Mouse (Mus musculus) adrenal gland, postnatal 25 days (tissue): ENCODE measurements at regions not wholly inside any gene's neighbourhood (a gene's known extent, or its start where the extent isn't known, plus 50 kb on each side); places are given as distances from the start of the nearest gene placed in this dataset.

ENCODE experiments used
- DNase-seq: peaks from one replicate; pipeline ENCODE4 v3.0.0; 2021; ENCODE audit warnings: mixed read lengths

- DNase-seq = no peak
Measured at GRCm38 (mm10) chr4:125765171-125765570, 259.2 kb upstream of the Csf3r start.

- DNase-seq = peak; percentile 26
Measured at GRCm38 (mm10) chr4:125777126-125777525, 247.2 kb upstream of the Csf3r start.

- DNase-seq = no peak
Measured at GRCm38 (mm10) chr4:125780113-125780512, 244.2 kb upstream of the Csf3r start.

- no peak for DNase-seq
Measured at GRCm38 (mm10) chr4:125780921-125781487, 243.3 kb upstream of the Csf3r start.

- no peak for DNase-seq
Measured at GRCm38 (mm10) chr4:125782346-125782745, 242.0 kb upstream of the Csf3r start.

- DNase-seq = no peak
Measured at GRCm38 (mm10) chr4:125786083-125786482, 238.3 kb upstream of the Csf3r start.

GRCm38 (mm10) chr4:125794679-125795078, 229.7 kb upstream of the Csf3r start:
- DNase-seq = no peak

GRCm38 (mm10) chr4:125807923-125808322, 216.4 kb upstream of the Csf3r start:
- no peak for DNase-seq

- DNase-seq = no peak
Measured at GRCm38 (mm10) chr4:125809446-125810108, 214.8 kb upstream of the Csf3r start.

GRCm38 (mm10) chr4:125810247-125810646, 214.1 kb upstream of the Csf3r start:
- DNase-seq = no peak

- DNase-seq = no peak
Measured at GRCm38 (mm10) chr4:125814311-125814710, 210.0 kb upstream of the Csf3r start.

GRCm38 (mm10) chr4:125815276-125815675, 209.1 kb upstream of the Csf3r start:
- DNase-seq = no peak

GRCm38 (mm10) chr4:125824525-125824924, 199.8 kb upstream of the Csf3r start:
- no peak for DNase-seq

- DNase-seq = no peak
Measured at GRCm38 (mm10) chr4:125826416-125826815, 197.9 kb upstream of the Csf3r start.

- peak; percentile 65 for DNase-seq
Measured at GRCm38 (mm10) chr4:125835250-125835649, 189.1 kb upstream of the Csf3r start.

- no peak for DNase-seq
Measured at GRCm38 (mm10) chr4:125847568-125847967, 176.8 kb upstream of the Csf3r start.

- peak; percentile 63 for DNase-seq
Measured at GRCm38 (mm10) chr4:125850300-125850699, 174.1 kb upstream of the Csf3r start.

GRCm38 (mm10) chr4:125852545-125852944, 171.8 kb upstream of the Csf3r start:
- no peak for DNase-seq

GRCm38 (mm10) chr4:125855983-125856591, 168.3 kb upstream of the Csf3r start:
- no peak for DNase-seq

- no peak for DNase-seq
Measured at GRCm38 (mm10) chr4:125856781-125857180, 167.6 kb upstream of the Csf3r start.

GRCm38 (mm10) chr4:125865057-125865456, 159.3 kb upstream of the Csf3r start:
- DNase-seq = no peak

- no peak for DNase-seq
Measured at GRCm38 (mm10) chr4:125865728-125866127, 158.6 kb upstream of the Csf3r start.

GRCm38 (mm10) chr4:125871211-125871610, 153.1 kb upstream of the Csf3r start:
- DNase-seq = no peak

- DNase-seq = peak; percentile 9
Measured at GRCm38 (mm10) chr4:125880028-125880427, 144.3 kb upstream of the Csf3r start.
